ENCODE assay signal across 24 mouse cellular contexts in the genomic region with DNA sequence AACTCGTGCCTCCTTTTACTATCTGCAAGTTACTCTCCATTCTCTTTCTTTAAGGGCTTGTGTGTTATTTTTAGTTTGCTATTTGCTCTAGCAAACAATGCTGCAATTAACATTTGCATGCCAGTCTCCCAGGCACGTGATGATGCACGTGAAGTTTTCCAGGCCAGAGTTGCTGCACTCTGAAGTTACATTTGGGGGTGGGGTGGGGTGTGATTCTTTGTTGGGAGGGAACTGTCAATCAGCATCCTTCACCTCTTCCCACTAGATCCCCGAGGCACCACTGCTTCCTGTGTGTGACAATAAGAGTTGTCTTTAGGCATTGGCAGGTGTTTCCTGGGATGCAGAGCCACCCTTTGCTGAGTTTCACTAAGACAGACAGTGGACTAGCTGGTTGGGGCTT.
DNase-seq lines count a peak whose midpoint lies in the region; ATAC-seq and TF ChIP-seq lines count a peak whose summit lies in the region.
"Had no signal": no experiment of that assay in that cellular context is flagged by ENCODE, and none has a peak within 500 bp of the region (broad histone marks: within the 10 kb centered on the region; RNA-seq: fewer than 3 reads in every experiment).

No protein-coding gene starts in this region.

- H3K36me3 ChIP-seq in kidney, adult 2 months (ENCODE audit: control insufficient read depth, insufficient read depth, low read length): no peaks in the 10 kb centered on the region
- no peaks in the 10 kb centered on the region for H3K36me3 ChIP-seq in liver, adult 2 months (ENCODE audit: control insufficient read depth, insufficient read depth, low read length)
- no peaks in the 10 kb centered on the region for H3K36me3 ChIP-seq in liver, embryonic 11.5 days (ENCODE audit: control insufficient read depth, insufficient read depth, low read length)
- H3K36me3 ChIP-seq: embryonic facial prominence, embryonic 12.5 days; embryonic facial prominence, embryonic 15.5 days; forebrain, embryonic 12.5 days; forebrain, embryonic 15.5 days; heart, embryonic 13.5 days; hindbrain, embryonic 10.5 days; hindbrain, embryonic 13.5 days; intestine, embryonic 15.5 days had no signal

- no peaks in the 10 kb centered on the region for H3K27me3 ChIP-seq in kidney, adult 2 months (replicated peaks; ENCODE audit: control insufficient read depth, insufficient read depth, low read length)
- H3K27me3 ChIP-seq in liver, adult 2 months (ENCODE audit: control insufficient read depth, insufficient read depth, low read length): no peaks in the 10 kb centered on the region
- H3K27me3 ChIP-seq in liver, embryonic 11.5 days (replicated peaks; ENCODE audit: control insufficient read depth, insufficient read depth, low read length): no peaks in the 10 kb centered on the region
- H3K27me3 ChIP-seq: embryonic facial prominence, embryonic 12.5 days; embryonic facial prominence, embryonic 15.5 days; forebrain, embryonic 12.5 days; forebrain, embryonic 15.5 days; heart, embryonic 13.5 days; hindbrain, embryonic 13.5 days; intestine, embryonic 15.5 days had no signal

- TF ChIP-seq POLR2A in kidney, adult 2 months (IDR thresholded peaks at IDR 0.05; ENCODE audit: low read depth, low read length): no peak
- no peak for TF ChIP-seq POLR2A in liver, adult 2 months (IDR thresholded peaks at IDR 0.05; ENCODE audit: extremely low read depth, insufficient read depth, low read length)

- H3K4me3 ChIP-seq in kidney, adult 2 months (ENCODE audit: insufficient read depth, low read depth, low read length): no peak overlapping the region
- no peak overlapping the region for H3K4me3 ChIP-seq in liver, adult 2 months (ENCODE audit: insufficient read depth, low read depth, low read length)
- no peak overlapping the region for H3K4me3 ChIP-seq in liver, embryonic 11.5 days (ENCODE audit: low read depth, low read length)
- H3K4me3 ChIP-seq: embryonic facial prominence, embryonic 12.5 days; embryonic facial prominence, embryonic 15.5 days; forebrain, embryonic 12.5 days; forebrain, embryonic 15.5 days; heart, embryonic 13.5 days; hindbrain, embryonic 10.5 days; hindbrain, embryonic 13.5 days; intestine, embryonic 15.5 days had no signal

- WGBS in kidney, adult 2 months: 21% methylated on average over 4 of the region's 4 CpGs
- 26% methylated on average over 4 of the region's 4 CpGs for WGBS in liver, adult 2 months
- WGBS in liver, embryonic 11.5 days: 22% methylated on average over 4 of the region's 4 CpGs

- no peaks in the 10 kb centered on the region for H3K9me3 ChIP-seq in liver, embryonic 11.5 days (ENCODE audit: control insufficient read depth, low read length)
- H3K9me3 ChIP-seq: embryonic facial prominence, embryonic 12.5 days; embryonic facial prominence, embryonic 15.5 days; forebrain, embryonic 12.5 days; forebrain, embryonic 15.5 days; hindbrain, embryonic 10.5 days; hindbrain, embryonic 13.5 days; intestine, embryonic 15.5 days had no signal

- no peak overlapping the region for H3K9ac ChIP-seq in liver, adult 2 months (ENCODE audit: low read depth, low read length)
- H3K9ac ChIP-seq in liver, embryonic 11.5 days (ENCODE audit: low read depth, low read length): no peak overlapping the region
- H3K9ac ChIP-seq: embryonic facial prominence, embryonic 12.5 days; embryonic facial prominence, embryonic 15.5 days; forebrain, embryonic 12.5 days; forebrain, embryonic 15.5 days; heart, embryonic 13.5 days; hindbrain, embryonic 13.5 days; intestine, embryonic 15.5 days had no signal

- H3K27ac ChIP-seq in kidney, adult 2 months (ENCODE audit: insufficient read depth, low read depth, low read length): no peak overlapping the region
- no peak overlapping the region for H3K27ac ChIP-seq in liver, adult 2 months (replicated peaks; ENCODE audit: insufficient read depth, low read depth, low read length)
- H3K27ac ChIP-seq in liver, embryonic 11.5 days (ENCODE audit: low read depth, low read length): no peak overlapping the region
- H3K27ac ChIP-seq: embryonic facial prominence, embryonic 12.5 days; embryonic facial prominence, embryonic 15.5 days; forebrain, embryonic 12.5 days; forebrain, embryonic 15.5 days; heart, embryonic 13.5 days; hindbrain, embryonic 10.5 days; hindbrain, embryonic 13.5 days; intestine, embryonic 15.5 days had no signal

- TF ChIP-seq CTCF in kidney, adult 2 months (conservative IDR thresholded peaks at IDR 0.05; ENCODE audit: insufficient read depth, insufficient read length, low read depth, low read length): no peak
- TF ChIP-seq CTCF in liver, adult 2 months (IDR thresholded peaks at IDR 0.05; ENCODE audit: low read depth, low read length): no peak

- DNase-seq in heart, adult 11 months: peak; percentile 96
- no peak for DNase-seq in heart, postnatal 4 days
- peak; percentile 34 for DNase-seq in kidney, adult 2 months
- no peak for DNase-seq in kidney, adult 8-10 months
- peak; percentile 45 for DNase-seq in liver, adult 2 months (ENCODE audit: extremely low read depth, low read depth, low spot score)
- no peak for DNase-seq in liver, embryonic 11.5 days (ENCODE audit: low spot score)
- DNase-seq in ZHBTc4 (ENCODE audit: low read depth, low spot score): peak; percentile 51
- DNase-seq in thymus, postnatal 4 days: no peak
- DNase-seq: adrenal gland, adult 2 months; adrenal gland, postnatal 14 days; cerebellum, adult 11 months; cerebellum, adult 2 months; cerebellum, adult 9-11 months; cerebellum, postnatal 25 days; gastrocnemius, postnatal 25 days had no signal

- no peak for ATAC-seq in liver, embryonic 11.5 days (replicated peaks; ENCODE audit: low FRiP score)
- ATAC-seq: forebrain, embryonic 15.5 days; hindbrain, embryonic 16.5 days; intestine, embryonic 15.5 days had no signal

- no peaks in the 10 kb centered on the region; the same call in 1 of the 2 replicates for H3K4me1 ChIP-seq in kidney, adult 2 months (ENCODE audit: control insufficient read depth, insufficient read depth, low read length)
- no peaks in the 10 kb centered on the region for H3K4me1 ChIP-seq in liver, adult 2 months (ENCODE audit: control insufficient read depth, insufficient read depth, low read length)
- no peaks in the 10 kb centered on the region for H3K4me1 ChIP-seq in liver, embryonic 11.5 days (replicated peaks; ENCODE audit: control insufficient read depth, insufficient read depth, low read length)
- H3K4me1 ChIP-seq: embryonic facial prominence, embryonic 12.5 days; embryonic facial prominence, embryonic 15.5 days; forebrain, embryonic 12.5 days; heart, embryonic 13.5 days; hindbrain, embryonic 10.5 days; intestine, embryonic 15.5 days had no signal

- H3K79me2 ChIP-seq in liver, adult 2 months (ENCODE audit: control insufficient read depth, insufficient read depth, low read length): no peaks in the 10 kb centered on the region

- no peak overlapping the region for H3K4me2 ChIP-seq in liver, embryonic 11.5 days
- H3K4me2 ChIP-seq: embryonic facial prominence, embryonic 12.5 days; embryonic facial prominence, embryonic 15.5 days; forebrain, embryonic 12.5 days; forebrain, embryonic 15.5 days; heart, embryonic 13.5 days; hindbrain, embryonic 13.5 days; intestine, embryonic 15.5 days had no signal

Comparison
In these comparisons a context has a peak if more than half of its experiments do, and no peak if none do; other contexts are left out.
1. DNase-seq: peak in heart, adult 11 months (single experiment), kidney, adult 2 months (single experiment), liver, adult 2 months (single experiment) and ZHBTc4 (single experiment); none in heart, postnatal 4 days (single experiment), kidney, adult 8-10 months (0 of 2), liver, embryonic 11.5 days (single experiment) and thymus, postnatal 4 days (single experiment).